Mouse (Mus musculus): ENCODE measurements at regions not wholly inside any gene's neighbourhood (a gene's known extent, or its start where the extent isn't known, plus 50 kb on each side); places are given as distances from the start of the nearest gene placed in this dataset.
A peak's percentile ranks its signal among the peaks of the same experiment; 100 is the strongest.

DNA sequence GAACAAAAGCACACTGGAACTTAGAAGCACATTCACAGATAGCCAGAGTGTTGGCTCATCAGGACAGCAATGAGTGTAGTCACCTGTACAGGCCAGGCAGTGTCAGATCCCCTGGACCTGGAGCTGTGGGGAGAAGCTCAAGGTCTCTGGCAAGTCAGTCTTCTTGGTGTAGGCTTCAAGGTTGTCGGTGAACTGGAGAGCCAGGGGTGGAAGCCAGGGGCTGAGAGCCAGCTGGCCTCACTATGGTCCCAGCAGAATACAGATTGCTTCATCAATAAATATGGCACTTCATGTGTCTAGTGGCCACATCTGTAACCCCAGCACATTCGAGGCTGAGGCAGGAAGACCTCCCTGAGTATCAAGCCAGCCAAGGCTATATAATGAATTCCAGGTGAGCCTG, 101.0 kb upstream of the Tgfbr2 start:
- DNase-seq: no peak

- no peak for DNase-seq
Observed at GRCm38 (mm10) chr9:116272446-116272845, 97.3 kb upstream of the Tgfbr2 start.

GRCm38 (mm10) chr9:116270417-116270828, 95.3 kb upstream of the Tgfbr2 start:
- no peak for DNase-seq

DNA sequence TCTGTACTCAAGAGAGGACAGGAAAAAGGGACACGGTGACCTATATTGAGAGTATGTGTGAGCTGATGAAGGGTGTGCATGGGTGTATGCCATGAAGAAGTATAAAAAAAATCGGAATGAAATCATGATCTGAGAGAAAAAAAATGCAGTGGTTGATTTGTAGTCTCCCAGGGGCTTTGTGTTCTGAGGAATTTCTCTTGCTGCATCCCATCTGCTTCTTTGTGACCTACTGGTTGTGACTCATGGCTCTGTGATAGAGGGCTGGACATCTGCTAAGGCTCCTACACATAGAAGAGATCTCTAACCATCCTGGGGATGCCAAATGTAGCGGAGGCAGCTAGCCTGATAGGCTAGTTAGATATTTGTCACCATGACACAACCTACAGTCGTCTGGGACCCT, 92.3 kb upstream of the Tgfbr2 start:
- no peak for DNase-seq

DNA sequence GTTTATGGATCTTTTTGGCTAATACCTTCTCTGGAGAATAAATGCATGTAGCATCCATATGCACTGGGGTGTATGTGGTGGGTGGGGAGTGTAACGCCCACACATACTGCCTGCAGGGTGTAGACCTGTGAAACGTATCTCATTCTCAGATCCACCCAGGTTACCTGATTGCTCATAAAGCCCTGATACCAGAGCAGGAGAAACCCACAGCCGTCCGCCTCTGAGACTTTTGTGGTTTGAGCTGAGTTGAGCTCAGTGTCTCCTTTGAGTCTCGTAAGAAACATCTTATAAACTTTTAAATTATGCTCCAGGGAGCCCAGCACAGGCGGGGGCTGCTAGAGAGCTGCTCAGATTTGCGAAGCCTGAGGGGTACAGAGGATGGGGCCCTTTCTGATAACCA, 88.7 kb upstream of the Tgfbr2 start:
- DNase-seq: no peak

- DNase-seq: no peak
Observed at GRCm38 (mm10) chr9:116259569-116259968, 84.4 kb upstream of the Tgfbr2 start.

GRCm38 (mm10) chr9:116253546-116253945, 78.4 kb upstream of the Tgfbr2 start:
- peak; percentile 5 for DNase-seq

- DNase-seq: no peak
Observed at GRCm38 (mm10) chr9:116252788-116253187, 77.6 kb upstream of the Tgfbr2 start.

DNA sequence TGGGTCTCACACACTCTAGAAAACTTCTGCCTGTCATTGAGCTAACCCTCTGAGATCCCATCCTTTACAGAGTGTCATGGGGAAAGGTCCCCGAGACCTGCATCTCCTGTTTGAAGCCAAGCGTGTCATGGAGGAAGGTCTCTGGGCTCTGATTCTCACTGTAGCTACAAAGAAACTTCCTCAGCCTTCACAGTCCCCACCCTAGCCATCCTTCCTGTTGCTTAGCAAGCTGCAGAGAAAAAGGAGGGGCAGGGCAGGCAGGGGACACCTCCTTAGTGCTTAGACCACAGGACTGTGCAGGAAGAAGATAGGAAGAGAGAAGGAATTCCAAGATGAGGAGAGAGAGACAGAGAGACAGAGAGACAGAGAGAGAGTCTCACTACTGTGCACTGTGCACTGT, 74.6 kb upstream of the Tgfbr2 start:
- DNase-seq: no peak

DNA sequence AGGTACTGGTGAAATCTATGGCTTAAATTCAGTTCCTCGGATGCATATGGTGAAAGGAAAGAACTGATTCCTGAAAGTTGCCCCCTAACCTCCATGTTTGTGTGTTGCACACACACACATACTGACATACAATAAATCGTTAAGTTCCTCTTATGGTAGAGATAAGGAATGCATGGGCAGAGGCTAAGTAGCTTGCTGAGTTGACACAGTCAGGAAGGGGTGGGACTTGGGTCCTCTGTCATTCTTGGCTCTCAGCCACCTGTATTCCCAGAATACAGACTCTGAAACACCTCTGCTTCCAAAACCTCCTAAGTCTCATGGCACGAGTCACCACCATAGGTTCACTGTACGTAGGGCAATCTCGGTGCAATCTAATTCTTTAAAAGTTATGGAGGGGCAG, 70.0 kb upstream of the Tgfbr2 start:
- DNase-seq: no peak

DNA sequence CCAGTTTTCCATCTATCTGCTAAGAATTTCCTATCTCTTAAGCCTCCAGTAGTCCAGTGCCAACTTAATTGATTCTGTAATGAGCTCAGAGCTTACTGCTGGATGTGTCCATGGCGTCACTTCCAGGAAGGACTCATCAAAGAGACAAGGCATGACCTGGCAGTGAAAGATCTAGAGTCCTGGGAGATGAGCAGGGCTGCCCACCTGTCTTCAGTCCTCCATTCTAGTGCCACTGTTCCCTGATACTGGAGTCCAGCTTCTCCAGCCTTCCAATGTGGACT, 69.4 kb upstream of the Tgfbr2 start:
- DNase-seq: no peak

- DNase-seq: no peak
Observed at GRCm38 (mm10) chr9:116243775-116244618, 68.8 kb upstream of the Tgfbr2 start.

DNA sequence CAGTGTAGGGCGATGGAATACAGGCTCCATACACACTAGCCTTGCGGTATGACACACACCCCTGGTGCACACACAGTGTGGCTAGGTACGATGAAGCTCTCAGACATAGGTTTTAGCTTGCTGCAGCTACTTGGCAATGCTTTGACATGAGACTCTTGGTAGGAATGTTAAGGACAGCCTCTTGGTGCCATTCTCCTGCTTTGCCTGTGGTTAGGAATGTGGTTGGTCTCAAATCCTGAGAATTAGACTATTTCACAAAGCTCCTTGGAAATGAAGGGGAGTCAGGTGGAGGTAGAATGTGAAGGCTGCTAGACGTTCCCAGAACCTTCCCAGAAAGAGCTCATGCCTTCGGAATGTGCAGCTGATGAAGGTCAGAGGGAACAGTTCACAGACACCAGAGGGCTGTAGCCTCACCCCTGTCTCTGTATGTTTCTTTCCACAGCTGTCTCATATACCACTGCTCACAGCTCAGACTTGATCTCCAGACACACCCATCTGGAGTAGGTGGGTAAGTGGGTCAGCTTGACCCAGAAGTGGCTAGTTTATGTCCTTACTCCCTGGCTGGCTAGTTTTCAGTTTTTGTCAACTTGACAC, 66.9 kb upstream of the Tgfbr2 start:
- no peak for DNase-seq

DNA sequence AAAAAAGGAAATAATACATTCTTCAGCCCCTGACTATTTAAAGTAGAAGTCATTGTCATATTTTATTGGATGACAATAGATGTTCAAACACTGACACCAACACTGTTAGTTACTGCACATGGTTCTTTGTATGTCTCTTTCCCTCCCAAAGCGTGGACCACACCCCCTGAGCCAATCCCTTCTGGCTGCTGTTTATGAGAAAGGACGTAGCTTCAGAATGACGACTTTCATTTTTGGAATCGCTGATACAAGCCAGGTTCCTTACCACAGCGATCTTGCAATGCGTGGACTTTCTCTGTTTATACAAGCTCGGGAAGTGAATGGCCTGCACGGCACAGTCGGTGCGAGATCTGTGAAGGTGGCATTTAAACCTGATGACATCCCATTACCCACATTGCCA, 66.1 kb upstream of the Tgfbr2 start:
- no peak for DNase-seq

- DNase-seq: no peak
Observed at GRCm38 (mm10) chr9:116236836-116237235, 61.7 kb upstream of the Tgfbr2 start.

GRCm38 (mm10) chr9:116234170-116234569, 59.0 kb upstream of the Tgfbr2 start:
- no peak for DNase-seq

DNA sequence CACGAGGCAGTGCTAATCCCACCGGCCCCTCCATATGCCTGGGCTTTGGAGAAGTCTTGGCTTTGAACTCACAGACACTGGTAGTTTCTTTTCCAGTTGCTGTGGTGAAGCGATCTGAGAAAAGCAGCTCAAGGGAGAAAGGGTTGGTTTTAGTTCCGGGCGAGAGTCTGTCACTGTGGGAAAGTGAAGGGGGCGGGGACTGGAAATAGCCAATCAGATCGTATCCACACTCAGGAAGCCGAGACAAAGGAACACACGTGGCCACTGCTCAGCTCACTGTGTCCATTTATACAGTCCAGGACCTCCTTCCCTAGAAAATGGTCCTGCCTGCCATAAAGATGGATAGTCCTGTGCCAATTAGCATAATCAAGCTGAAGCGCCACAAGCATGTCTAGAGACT, 57.2 kb upstream of the Tgfbr2 start:
- DNase-seq: no peak

DNA sequence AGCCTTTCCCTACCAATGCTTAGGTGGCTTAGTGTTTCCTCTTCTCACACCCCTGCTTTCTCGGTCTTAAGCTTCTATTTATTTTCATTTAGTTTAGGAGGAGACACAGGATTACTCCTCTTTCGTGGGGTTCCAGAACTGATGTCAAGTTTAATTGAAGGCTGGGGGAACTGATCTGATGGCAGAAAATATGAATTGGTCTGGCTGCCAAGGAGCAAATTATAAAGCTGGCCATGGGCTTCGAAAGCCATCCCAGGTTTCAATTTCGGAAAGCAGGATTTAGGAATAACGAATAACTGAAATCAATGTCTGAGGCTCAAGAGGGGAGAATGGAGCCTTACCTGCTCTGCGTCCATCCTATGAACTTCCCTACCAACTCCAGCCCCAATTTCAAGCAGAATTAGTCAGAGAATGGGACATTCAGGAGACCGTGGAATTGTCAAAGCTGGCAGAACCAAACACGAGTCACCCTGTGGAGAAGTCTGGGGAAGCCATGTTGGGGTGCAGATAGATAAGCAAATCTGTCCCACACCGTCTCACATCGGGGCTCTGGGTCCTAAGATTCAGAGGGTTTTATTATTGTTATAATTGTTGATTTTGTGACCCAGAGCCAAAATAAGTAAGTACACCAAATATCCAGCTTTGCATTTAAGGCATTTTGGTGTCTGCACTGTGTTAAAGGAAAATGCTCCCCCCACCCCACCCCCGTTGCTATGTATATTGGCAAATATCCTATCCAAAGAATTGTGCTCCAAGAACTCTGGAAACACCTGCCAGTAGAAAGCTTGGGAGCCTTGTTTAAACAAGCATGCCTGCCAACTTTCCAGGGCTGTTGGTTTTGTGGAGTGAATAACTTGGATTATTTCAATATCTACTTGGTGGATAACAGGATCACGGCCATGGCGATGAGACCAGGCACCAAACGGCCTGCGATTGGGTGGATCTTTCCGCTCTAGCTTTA, 56.5 kb upstream of the Tgfbr2 start:
- DNase-seq: no peak

DNA sequence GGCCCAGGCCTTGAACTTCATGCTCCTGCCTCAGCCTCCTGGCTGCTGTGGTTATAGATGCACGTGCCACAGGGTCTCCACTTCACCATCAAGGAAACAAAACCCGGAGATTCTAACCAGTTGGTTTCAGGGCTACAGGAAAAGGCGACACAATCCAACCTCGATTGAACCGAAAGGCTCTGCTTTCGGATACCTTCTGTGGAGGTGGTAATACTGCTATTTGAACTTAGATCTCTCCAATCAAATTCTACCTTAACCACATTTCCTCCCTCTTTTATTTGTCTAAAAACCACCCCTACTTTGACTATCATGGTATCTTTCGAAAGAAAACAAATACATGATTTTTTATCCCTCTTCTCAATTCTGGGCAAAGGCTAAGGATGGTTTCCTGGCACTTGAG, 55.2 kb upstream of the Tgfbr2 start:
- no peak for DNase-seq

DNA sequence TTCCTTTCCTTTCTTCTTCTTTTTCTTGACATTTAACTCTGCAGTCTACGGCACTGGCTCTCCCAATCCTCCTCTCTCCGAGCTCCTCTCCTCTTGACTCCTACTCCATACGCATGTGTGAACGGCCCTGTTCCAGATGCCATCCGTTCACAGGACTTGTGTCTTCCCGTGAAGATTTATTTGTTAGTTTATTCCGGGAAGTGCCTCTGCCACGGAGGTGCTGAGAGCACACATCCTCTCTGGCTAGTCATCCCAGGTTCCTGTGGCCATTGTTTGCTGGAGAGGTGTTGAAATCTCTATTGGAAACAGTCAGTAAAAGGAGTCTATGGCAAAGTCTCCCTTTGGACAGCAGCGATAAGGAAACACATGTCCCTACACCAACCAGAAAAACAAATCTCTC, 53.3 kb upstream of the Tgfbr2 start:
- no peak for DNase-seq

DNA sequence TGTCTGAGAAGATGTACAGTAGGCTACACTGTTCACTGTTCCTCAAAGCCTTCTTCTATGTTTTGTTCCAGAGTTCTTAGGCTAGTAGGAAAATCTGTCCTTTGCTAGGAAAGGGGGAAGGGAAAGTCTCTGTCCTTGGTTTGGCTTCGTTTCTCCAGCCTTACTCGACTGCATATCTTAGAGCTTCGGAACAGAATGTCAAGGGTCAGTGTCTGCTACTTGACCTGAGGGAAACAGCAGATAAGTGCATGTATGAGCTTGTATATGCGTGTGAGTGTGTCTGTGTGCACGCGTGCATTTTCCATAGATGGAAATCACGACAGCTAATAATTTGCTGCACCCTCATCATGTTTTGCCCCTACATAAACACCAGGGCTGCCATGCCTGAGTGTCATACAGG, 52.6 kb upstream of the Tgfbr2 start:
- no peak for DNase-seq

Data from cerebellum, adult 9-11 months (tissue).